Mouse (Mus musculus): ENCODE data around the gene Arel1.

DNA sequence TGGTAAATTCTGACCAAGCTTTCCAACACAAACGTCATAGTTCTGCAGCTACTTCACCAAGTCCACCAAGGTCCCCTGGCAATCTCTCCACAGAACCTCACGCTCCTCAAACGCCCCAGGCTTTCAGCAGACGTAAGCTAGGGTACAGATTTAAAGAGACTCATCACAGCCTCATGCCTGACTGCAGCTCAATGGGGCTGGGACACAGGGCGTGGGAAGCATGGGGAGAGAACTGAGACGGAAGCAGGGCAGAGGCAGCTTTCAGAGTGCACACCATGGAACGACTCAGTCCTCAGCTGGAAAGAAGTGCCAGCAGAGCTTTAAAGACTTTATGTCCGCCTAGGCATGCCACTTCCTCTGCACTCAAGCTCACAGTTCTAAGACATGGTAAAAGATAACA, 19.2 kb downstream of the Arel1 start:
- TF ChIP-seq CTCF (IDR thresholded peaks at IDR 0.05; ENCODE audit: control insufficient read depth, insufficient read depth, low read length) (no peak), POLR2A (IDR thresholded peaks at IDR 0.05; ENCODE audit: borderline replicate concordance, control insufficient read depth, low read depth, low read length) (no peak)

All from bone marrow, adult 2 months (tissue).